Mouse (Mus musculus) mature B cell (primary cell): ENCODE measurements around the gene Sdk2.

Experiments
- in situ Hi-C: fragments of 300-500 bp; cut with MboI; formaldehyde crosslinking; loops from 2 replicates; pipeline ENCODE4 v1.14.3; 2019

The Sdk2 gene

DNA sequence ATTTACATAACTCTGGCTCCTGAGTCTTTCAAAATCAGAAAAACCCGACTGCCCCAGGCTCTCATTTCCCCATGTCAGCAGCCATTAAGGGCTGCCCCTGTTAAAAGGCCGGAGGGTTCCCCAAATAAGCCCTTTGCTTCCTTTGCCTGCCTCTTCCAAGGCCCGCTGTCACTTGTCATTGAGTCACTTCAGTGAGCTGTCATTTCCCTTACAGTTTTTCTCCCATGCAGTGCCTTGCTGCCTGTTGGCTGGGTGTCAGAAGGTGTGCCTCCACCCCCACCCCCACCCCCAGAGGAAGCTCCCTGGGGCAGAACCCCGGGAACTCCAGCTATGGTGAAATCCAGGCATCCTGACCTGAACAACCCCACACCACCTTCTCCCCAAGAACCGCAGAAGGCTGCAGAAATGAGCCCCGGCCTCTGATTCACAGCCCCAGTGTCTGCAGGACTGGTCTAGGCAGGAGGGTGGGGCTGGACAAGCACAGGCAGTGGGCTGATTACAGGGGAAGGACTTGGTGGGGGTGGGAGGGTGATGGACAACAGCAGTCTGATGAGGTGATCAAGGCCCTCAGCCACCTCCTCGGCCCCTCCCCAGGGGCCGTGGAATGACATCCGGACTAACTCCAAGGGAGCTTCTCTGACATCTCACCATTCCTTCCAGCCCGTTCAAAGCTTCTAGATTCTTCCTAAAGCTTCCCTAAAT, 300.4 kb downstream of the Sdk2 start:
- in situ Hi-C loops: no loop called here

DNA sequence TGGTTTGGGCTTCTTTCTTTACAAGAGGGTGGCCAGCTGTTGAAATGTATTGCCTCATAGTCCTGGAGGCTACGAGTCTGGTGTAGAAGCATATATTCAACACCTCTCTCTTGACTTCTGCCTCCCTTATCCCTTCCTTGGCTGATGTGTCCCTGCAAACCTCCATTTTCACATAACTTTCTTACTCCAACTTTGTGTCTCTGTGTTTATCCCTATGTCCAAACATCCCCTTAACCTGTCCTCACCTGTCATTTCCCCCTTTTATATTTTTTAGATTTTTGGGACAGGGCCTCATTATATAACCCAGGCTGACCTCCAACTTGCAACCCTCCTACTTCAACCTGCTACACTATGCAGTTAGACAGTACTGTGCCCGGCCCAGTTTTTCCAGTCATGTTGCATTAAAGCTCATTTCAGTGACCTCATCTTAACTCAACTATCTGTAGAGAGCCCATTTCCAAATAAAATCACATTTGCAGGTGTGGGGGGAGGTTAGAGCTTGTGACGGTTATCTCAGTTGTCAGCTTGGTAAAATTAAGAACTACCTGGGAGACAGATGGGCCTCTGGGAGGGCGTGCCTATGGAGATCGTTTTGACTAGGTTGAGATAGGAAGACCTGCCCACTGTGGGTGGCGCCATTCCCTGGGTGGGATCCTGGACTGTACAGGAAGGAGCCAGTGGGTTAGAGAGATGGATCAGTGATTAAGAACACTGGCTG, 302.6 kb downstream of the Sdk2 start:
- in situ Hi-C loops: no loop called here

DNA sequence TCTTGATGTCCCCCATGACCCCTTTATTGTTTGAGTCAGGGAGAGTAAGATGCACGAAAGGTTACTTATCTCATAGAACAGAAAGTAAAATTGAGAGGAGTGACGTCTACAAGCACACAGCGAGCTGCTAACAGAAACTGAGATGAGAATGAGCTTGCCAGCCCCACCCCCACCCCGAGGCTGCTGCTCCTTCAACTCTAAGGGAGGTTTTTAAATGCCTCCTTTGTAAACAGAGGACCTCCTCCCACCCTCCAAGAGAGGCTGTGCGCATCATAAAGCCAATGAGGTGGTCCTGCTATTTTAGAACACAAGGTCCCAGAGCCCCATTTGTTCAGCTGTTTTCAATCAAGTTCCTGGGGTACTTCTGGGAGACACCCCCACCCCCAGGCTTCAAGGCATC, 303.4 kb downstream of the Sdk2 start:
- in situ Hi-C loops: no loop called here

DNA sequence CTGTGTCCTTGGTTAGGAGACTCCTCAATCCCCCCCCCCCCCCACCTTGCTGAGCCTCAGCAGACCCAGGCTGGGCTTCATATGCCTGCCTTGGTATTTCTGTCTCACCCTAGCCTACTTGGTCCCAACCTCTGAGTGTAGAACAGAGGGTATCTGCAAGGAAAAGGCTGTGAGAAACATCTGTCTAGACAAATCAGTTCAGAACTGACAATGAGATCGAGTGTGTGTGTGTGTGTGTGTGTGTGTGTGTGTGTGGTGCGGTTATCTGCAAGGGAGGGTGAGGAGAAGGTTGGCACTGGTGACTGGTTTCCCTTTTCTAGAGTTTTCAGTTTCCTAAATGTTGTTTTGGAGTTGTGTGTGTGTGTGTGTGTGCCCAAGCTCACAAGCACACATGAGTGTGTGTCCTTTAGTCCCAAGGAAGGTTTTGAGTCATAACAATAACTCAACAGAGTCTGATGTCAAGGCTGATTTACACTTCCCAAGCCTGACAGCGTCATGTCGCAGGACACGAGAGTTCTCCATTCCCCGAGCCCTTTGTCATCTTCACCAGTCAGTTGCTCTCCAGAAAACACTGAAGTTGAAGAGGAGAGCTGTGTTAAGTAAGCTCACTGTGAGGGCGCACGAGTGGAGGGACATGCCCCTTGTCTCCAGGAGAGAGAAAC, 304.6 kb downstream of the Sdk2 start:
- in situ Hi-C loops: no loop called here

DNA sequence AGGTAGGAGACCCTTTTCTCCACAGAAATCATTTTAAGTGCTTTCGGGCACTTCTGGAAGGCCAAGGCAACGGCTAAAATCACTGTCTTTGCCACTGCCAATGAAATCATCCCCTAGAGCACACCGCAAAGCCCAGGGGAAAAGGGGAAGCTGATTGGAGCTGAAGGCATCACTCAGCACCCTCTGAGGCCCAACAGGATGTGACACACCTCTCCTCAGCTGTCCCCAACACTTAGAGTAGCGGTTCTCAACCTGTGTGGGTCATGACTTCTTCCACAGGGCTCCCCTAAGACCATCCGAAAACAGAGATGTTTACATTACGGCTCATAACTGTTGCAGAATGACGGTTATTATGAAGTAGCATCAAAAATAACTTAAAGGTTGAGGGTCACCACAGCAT, 305.2 kb downstream of the Sdk2 start:
- in situ Hi-C loops: no loop called here

DNA sequence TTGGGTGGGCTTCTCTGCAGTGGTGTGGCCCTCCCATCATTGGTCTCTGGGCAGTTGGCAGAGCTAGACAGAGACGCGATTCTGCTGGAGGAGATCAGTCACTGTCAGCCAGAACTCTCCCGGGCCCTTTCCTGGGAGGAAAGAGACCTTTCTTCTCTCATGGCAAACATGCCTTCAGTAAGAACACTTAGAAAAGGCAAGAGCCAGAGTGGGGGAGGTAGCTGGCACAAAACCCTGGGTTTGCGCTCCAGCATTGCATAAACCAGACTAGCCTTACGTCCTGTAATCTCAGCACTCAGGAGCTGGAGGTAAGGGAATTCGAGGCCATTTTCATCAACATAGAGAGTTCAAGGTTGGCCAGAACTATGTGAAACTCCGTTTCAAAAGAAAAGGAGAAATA, 306.4 kb downstream of the Sdk2 start:
- in situ Hi-C loops: no loop called here

DNA sequence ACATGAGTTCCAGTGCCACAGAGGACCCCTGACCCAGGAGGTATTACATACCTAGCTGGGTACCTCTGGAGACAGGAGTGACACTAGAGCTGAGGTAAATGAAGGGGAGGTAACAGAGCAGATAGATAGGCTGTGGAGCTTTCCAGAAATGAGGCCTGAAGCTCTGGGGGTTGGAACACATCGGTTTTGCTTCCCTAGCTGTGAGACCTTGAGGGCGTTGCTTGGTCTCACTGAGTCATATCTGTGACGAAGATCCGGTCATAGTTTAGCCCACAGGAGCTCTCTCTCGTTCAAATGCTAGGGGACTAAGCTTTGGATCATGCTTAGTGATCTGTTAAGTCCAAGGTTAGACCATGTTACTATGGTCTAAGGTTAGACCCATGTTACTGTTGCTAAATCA, 308.0 kb downstream of the Sdk2 start:
- in situ Hi-C loops: no loop called here

DNA sequence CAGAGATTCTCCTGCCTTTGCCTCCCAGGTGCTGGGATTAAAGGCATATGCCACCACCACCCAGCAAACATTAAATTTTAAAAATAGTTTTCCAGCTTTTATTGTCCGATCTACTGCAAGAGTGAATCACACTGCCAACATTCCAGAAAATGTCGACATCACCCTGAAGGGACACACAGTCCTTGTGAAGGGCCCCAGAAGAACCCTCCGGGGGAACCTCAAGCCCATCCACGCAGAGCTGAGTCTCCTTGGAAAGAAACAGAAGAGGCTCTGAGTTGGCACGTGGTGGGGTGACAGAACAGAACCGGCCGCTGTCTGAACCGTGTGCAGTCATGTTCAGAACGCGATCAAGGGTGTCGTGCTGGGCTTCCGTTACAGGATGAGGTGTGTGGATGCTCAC, 310.3 kb downstream of the Sdk2 start:
- in situ Hi-C loops: no loop called here

DNA sequence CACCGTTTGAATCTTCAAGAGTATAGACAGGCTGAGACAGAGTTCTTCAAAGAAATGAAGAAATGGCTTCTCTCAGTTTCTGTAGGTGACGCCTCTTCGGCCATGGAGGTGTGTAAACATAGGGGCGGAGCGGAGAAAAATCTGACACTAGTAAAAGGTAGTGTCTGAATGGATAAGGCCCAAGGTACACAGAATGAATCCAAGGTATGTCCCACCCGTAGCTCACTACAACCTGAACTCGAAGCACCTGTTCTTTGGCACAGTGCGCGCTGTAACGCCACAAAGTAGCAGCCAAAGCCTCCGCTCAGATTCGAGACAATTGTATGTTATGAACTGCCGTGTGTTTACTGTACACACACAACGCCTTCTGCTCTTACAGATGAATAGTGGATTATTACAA, 311.0 kb downstream of the Sdk2 start:
- in situ Hi-C loops: no loop called here

DNA sequence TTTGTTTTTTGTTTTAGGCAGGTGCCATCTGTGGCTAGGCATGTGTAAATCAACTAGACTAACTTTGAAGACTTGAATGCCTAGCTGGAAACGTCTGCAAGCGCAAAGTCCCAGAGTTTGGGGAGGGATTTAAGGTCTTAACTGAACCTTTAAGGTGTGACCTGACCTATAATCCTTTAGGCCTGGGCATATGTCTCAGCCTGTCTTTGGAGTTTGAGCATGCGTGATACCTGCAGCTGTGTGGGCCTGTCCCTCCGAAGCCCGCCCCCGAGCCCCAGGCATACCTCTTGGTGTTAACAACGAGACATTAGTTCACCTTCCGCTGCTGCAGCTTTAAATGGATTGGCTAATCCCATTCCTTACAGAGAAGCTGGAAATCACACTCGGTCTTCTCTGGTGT, 312.0 kb downstream of the Sdk2 start:
- in situ Hi-C loops: no loop called here

DNA sequence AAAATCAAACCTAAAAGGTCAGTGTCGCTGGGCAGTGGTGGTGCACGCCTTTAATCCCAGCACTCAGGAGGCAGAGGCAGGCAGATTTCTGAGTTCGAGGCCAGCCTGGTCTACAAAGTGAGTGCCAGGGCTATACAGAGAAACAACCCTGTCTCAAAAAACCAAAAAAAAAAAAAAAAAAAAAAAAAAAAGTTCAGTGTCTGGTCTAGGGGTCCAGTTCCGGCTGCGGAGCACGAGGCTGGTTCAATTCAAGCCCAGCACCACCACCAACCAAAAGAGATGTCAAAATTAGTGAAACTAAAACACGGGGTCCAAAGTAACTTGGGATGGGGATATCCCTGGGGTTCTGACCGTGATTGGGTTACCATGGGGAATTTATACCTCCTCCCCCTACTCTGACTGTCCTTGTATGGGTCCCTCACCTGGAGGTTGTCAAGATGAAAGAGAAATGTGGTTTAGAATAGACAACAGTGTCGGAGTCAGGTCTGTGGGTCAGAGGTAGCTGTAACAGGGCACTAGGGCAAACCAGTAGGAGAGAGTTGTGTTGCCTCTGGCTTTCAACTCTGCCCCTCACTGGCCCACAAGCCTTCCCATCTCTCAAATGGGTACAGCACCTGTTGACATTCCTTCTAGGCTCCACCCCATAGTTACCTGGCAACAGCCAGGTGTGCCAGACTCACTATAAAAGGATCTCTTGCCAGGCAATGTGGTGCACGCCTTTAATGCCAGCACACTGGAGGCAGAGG, 314.0 kb downstream of the Sdk2 start:
- in situ Hi-C loops: no loop called here

DNA sequence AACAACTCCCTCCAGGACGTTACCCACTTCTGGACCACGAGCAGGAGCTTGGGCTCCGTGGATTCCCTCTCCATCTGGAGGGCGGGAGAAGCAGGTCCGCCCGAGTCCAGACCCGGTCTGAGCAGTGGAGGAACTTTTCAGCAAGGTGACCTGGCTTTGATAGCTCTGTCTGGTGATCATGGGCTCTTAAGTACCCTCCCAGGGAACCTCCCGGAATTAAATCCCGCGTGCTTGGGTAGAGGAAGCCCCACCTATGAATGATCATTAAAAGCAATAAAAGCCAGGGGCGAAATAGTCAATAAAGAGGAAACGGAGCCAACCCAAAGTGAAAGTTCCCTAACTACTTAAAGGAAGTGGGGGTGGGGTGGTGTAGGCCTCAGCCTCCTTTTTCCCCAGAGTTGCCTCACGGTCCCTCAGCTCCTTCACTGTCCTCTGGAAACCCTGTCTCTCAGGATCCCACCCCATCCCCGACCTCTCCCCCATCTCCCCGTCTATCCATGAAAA, 314.6 kb downstream of the Sdk2 start:
- in situ Hi-C loops: no loop called here

DNA sequence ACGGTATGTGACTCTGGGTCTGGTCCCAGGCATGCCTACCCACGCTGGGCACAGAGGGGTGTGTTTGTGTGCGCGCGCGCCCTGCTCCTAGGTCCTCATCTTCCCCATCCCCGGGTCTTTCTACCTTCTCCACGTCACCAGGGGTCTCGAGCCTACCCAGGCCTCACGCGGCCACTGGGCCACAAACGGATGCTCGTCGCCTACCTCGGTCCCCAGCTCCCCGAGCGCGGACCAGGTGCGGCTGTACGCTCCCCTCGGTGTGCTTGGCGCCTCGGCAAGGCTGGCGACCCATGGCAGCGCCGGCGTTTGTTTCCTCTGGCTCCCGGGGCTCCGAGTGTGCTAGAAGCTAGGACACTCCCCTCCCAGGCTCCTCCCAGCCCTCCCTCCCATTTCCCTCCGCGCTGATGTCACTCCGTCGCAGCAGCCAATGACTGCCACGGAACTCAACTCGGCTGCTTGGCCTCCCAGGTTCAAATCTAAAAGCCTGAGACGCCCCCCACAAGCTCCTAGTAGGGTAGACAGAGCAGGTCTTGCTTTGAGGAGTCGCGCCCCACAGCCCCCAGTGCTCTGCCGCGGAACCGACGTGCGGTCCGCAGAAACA, 315.3 kb downstream of the Sdk2 start, which contains the start of gene Cdc42ep4:
TSS of gene Cdc42ep4 (minus strand) at position 398 of the 601 bp plus-strand sequence.
- in situ Hi-C loops: no loop called here

DNA sequence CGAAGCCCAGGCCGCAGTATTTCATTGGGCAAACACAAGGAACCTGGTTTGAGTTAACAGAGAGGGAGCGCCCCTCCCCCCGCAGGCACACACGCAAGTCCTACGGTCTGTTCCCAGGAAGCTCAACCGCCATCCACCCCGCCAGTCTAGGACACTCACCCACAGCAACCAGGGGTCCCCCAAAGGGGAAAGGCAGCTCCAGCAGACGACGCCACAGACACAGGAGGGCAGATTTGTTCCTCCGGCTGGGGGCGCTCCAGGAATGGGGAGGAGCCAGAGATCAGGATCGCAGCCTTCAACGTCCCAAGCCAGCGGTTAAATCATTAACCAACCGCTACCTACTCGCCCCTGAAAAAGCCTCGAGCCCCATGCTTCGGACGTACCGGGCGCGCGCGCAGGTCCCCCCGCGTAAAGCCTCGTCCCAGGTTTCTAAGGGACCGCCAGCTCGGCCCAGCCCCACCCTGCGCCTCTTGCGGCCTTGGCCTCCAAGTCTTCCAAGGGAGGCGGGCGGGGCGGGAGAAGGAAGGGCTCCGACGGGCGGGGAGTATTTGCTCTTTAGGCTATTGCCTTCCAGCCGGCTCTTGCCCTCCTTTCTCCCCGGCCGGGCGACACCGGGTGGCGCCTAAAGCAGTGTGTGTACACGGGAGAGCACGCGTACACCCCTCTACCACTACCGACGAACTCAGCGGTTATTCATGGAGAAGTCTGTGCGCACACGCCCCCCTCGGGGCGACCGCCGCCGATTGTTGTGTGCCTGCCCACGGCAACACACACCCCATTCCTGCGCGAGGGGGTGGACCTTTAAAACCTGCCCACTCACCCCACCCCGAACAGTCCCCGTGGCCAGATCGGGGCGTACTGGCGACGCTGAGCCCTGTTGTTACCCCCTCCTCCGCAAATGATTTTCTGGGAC, 316.0 kb downstream of the Sdk2 start:
- in situ Hi-C loops: no loop called here

DNA sequence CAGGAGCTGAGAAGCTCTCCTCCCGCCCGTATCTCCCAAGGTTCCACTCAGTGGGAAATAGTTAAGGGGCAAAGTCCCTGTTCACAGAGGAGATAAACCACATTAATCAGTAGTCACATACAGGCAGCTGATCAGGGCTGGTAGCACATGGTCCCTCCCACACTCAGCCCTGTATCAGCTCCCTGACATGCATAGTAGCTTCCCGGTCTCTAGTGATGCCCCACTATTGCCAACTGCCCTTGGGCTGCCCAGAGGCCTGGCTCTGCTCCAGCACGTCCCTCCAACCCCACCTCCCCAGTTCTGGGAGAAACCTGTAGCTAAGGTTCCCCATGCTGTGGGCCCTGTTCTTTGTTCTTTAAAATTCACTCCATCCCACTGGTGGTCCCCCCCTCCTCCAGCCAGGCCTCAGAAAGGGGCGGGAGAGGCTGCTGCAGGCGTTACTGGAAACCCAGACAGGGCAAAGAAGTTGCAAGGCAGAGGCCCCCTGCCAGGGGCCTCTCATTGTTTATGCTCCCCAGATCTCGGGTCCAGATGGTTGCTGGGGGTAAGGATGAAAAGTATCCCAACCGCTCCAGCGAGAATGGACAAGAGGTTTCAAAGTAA, 317.0 kb downstream of the Sdk2 start:
- in situ Hi-C loops: no loop called here

DNA sequence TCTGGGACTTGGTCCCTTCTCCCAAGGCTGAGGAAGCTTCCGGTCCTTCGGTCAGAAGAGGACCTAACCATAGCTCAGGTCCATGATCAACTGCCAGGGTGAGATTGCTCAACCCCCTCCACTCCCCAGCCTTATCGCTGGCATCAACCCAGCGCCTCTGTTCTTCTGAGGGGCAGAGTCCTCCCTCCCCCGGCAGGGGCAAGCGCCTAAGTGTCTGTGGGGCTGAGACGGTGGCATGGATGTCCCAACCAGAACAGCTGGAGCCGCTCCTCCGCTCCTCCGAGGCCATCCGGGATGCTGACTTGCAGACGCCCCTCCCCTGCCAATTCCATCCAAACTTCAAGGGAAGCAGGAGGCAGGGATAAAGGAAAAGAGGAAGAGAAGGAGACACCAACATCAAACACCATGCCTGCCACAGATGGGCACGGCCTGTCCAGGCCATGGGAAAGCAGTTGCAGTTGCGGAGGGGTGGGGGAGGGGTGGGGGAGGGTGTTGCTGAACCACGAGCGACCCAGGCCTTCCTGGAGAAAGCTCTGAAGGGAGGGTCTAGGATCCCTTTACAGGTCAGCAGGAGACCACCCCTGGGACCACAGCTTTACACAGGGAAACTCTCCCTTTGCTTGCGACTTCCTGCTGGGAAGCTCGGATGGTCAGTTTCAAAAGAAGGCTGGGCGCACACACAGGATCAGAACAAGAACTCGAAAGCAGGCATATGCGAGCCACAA, 317.9 kb downstream of the Sdk2 start:
- in situ Hi-C loops: no loop called here

DNA sequence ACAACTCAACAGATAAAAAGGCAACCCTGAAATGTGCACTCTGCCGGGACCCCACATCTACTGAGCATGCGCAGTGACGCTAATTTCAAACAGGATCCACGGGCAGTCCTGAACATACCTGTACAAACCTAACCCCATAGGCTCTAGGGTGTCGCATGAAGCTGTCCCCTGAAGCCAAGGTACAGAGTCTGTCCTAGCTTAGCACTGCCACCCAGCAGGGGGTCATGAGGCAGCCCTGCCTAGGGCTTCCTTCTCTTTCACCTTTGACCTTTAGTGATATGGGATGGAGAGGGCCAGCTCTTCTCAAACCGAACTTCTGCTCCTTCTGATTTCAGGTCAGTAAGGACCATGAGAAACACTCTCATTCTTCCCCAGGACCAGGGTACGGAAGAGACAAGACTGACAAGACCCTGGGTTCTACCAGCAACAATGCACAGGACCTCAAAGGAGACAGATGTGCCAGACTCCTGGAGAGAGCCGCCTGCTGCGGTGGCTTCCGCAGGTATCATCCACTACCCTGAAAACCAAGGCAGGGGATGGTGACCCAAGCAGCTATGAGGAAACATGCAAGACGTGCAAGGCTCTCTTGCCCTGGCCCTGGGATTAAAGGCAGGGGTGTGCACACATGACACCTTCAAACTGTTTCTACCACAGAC, 319.0 kb downstream of the Sdk2 start:
- in situ Hi-C loops: no loop called here

DNA sequence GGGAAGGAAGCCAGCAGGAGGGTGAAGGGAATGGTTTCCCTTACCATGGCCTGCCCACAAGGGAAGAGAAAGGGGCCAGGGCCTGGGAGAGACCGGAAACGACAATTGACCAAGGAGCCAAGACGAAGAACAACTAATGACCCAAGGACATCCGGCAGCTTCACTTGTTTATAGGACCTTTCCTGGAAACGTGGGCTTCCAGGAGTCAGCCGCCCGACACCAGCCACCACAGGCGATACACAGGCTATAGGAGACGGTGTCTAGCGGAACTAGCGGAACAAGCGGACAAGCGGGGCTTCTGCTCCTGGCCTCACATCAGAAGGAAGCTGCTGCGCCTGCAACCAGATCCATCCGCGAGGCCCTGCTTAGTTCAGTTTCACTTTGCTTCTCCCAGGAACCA, 319.8 kb downstream of the Sdk2 start:
- in situ Hi-C loops: no loop called here

DNA sequence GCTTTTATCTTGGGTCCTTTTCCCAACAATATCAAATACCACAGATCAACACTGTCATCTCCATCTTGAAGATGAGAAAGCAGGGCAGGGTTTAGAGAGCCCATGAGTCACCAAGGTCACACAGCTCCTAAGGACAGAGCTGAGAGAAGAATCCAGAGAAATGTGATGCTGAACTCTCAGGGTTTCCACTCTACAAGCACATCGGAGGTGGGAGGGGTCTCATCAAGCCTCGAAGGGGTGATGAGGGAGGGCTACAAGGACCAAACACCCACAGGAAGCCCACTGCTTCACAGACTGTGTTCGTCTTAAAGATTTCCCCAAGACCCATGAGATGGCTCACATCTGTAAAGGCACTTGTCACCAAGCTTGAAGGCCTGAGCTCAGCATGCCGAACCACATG, 320.9 kb downstream of the Sdk2 start:
- in situ Hi-C loops: no loop called here
